Mouse (Mus musculus): Measurements from ENCODE around the gene Ctla4.

Ctla4 gene

DNA sequence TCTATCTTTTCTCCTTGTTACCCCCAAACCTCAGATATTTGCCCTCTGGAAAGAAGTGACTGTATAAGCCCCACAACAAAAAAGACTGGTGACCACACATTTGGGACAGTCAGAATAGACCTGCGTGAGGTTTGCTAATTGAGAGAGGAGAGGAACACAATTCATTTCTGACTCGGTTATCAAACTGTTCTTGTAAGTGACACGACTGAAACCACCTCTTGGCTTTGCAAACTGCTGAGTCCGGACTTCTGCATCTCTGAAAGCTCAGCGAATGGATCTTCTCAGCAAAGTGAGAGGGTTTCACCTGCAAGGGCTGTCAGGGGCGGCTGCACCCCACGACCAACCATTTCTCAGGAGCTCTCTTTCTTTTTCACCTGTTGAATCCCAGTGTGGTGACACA lies 43.6 kb downstream of the Ctla4 start:
- DNase-seq = no peak

DNA sequence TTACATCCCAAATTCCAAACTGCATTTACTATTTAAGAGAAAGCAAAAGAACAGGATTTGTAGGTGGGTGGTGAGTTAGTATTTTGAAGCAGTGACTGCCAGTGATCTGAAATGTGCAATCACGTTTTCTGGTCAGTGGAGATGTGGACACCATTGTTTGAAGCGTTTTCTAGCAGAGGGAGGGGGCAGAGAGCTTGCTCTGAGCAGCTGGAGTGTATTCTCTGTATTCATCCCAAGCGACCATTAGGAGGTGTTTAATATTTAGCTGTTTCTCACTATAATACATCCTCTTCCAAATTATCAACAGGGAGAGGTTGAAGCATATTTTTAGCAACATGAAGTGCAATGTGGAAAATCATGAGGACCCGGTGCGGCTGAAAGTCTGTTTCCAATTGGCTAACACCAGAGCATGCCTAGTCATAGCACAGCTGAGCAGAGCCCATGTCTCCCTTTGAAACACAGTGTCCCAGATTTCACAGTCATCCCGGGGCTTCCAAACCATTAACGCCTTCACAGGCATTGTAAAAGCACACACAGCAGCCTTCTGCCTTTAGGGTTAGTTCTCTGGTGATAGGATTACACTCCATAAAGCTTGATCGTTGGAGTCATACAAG lies 49.3 kb downstream of the Ctla4 start:
- DNase-seq = no peak

DNA sequence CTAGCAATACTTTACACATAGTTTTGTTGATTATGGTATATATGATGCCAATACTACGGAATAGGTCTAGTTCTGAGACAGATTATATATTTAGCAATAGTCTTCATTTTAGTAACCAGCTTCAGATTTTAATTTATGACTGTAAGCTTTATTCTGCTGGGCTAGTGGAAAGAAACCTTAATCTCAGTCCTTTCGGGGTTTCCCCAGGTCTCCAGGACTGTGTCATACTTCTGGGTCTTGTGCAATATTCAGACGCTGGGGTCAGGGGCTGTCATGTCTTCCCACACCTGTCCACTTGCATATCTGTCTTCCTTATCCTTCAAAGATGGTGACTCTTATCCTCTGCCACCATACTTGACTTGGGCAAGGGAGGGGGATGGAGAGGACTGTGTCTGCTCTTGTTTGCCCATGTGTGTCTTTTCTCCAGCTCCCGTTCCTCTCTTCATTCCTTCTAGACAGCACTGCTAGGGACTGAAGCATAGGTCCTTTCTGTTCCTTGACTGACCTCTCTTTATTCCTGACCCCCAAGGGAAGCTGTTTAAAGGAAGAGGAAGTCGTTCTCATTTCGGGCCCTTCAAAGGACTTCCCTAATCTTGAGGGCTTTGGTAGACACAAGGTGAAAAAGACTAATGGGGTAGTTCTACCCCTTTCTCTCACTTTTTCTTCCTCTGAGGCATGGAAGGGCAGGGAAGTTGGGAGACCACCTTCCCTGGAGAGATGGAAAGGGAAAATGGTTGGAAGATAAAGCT lies 50.3 kb downstream of the Ctla4 start:
- DNase-seq = no peak

DNA sequence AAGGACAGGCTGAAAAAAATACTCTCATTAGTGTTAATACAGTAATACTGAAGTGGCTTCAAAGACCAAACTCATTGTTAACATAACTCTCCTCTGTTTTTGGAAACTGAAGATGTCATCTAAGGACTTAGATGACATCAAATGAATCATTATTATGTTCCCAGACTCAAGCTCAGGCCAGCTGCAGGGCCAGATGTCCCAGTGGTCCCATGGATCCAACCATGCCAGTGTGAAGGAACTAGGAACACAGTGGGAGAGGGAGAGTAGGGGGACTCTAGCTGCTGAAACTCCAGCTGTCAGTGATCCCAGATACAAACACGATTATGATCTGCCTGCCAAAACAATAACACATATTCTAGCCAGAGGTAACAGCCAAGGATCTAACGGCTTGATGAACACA lies 51.5 kb downstream of the Ctla4 start:
- no peak for DNase-seq

DNA sequence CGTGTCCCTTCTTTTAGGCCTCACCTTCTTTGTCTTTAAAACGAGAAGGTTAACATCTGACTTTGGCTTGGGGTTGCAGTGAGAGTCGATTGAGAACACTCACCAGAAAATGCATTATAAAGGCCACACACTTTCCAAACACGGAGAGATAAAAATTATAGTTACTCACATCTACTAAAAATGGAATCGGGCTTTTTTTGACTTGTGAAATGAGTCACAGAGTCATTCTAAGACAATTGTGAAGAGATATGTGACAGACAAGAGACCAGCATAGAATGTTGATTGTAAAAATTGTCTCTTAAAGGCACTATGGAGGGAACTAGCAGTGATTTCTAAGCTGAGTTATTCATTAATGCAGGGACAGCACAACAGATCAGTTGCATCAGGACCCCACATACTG lies 52.2 kb downstream of the Ctla4 start:
- no peak for DNase-seq

DNA sequence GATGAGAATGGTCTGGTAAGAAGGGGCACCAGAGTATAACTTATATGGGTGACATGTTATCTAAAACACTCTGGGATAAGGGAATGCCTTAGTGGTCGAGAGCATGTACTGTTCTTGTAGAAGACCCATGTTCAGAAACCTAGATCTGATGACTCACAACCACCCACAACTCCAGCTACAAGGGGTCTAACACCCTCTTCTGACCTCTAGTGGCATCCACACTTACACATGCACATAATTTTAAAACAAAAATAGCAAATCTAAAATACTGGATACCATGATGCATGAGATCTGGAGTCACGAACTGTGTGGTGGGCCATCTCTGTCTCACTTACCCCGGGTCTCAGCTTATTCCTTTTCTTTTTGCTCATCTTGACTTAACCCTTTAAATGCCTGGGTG lies 53.2 kb downstream of the Ctla4 start:
- DNase-seq = no peak

DNA sequence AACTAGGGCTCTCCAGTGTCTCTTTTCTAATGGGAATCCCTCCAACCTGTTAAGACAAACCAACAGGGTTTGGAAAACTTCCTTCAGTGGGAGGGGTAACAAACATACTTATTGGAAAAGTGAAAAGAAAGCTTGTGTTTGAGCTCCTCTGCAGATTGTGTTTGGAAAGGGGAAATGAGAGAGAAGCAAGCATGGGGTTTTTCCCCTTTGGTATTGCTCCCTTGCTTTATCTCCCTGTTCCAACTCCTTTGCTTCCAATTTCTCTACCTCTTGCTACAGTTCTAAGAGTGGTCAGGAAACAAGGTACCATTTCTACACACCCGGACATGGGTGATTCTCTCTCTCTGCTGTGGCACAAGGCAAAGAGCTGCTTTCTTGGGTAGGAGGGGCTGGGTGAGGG lies 53.8 kb downstream of the Ctla4 start:
- no peak for DNase-seq

DNA sequence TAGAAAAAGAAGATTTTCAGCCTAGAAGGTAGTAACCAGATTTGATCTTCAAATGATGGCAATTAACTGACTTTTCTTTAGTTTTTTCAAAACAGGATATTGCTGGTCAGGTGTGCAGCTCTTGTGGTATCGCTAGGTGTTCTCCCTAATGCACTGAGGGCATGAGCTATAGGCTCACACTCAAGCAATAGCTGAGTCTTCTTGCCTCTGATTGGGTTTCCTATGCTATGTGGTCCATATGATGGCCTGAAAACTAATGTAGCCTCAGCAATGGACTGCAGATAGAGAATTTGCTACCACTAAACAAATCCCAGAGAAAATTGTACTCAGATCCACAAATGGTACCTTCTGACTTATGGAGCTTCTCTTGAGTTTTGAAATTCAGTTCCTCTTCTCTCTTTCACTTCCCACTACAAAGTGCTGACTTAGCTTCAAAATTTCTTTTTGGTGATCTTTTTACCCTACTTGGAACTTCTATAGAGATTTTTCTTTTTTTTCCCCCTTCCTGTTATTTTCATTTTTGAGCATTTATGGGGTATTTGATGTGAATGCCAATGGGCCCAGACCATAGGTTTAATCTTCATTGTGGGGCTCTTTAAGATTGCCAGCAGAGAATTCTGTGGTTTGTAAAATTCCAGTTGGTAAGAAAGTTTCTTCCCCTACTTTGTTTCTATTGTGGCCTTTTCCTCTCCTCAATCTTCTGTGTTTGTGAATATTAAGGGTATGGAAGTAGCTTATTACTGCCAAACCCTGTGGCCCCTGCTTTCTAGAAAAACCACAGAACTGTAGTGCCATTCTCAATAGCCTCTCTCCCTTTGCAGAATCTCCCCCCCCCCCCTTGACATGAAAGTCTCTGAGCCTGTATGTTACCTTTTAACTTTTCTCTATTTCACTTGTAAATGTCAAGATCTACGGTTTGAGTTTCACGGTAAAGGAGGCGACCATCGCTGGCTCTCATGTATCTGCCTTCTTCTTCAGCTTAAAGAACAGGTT lies 54.6 kb downstream of the Ctla4 start:
- no peak for DNase-seq

DNA sequence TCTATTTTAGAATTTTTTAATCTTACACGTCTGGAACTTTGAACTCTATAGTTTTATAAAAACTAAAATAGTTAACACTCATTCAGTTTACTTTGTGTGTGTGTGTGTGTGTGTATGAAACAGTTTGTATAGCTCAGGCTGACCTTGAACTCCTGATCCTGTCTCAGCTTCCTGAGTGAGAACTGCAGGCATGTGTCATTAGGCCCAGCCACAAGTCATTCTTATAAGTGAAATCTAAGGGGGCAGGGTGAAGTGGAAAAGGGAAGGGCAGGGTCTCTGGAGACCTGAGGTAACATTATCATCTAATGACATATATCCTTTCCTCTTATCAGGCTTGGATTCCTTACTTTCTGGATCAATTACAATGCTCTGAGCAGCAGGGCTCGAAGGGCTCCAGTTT lies 56.1 kb downstream of the Ctla4 start:
- DNase-seq = no peak

DNA sequence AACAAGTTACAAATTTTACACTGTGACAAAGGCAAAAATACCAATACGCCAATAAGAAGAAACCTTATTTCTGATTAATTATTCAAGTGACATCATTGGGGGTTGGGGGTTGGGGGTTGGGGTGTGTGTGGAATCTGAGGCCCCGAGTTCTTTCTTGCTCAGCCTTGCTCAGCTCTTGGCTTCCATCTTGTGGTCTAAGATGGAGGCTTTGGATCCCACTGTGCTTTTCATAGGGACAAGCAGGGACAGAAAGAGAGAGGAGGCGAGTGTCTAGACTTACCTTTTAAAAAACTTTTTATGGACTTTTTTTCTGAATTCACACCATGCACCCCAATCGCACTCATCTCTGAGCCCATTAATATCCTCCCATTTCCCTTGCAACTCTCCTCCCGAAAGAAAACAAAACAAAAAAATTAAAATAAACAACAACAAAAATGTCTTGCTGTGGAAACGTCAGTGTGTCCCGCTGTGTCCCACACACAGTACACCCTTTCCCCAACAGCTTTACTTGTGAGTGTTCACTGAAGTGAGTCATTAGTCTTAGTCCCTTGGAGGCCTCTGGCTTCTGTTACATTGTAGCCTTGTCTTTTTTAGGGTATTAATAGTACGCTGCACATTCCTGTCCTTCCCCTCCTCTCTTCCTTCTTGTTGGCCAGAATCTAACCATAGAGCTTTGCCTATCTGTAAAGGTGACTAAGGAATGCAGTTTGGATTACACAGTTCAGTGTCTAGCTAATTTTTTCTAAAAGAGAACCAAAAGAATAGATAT lies 59.0 kb downstream of the Ctla4 start:
- DNase-seq = no peak

DNA sequence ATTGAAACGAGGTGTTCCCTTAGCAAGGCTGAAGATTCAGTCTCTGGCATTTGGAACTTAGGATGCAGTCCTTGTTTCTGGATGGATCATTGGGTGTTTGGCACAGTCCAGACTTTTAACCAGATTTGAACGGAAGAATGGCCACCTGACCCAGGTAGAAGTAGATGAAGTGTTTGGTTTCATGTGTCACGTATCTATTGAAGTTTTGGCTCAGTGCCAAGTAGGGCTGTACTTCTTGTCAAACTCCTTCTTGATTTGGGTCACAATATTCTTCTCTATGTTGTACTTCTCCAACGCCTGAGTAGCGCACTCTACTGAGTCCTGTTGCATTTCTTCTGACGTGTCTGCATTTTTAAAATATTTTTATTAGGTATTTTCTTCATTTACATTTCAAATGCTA lies 61.3 kb downstream of the Ctla4 start:
- no peak for DNase-seq

DNA sequence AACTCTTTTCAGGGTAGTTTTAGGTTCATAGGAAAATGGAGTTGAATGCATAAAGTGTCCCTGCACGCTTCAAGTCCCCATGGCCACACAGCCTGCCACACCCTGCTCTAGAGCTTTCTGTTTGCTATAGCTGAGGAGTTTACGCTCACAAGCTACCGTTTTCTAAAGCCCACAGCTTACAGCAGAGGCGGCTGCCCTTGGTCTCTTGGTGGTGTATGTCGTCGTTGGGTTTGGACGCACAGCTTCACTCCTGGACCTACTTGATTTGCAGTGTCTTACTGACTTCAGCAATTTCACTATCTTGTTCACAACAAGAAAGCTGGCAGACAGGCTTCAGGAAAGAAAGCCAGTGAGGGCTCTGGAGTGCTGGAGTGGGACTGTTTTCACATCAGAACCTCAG lies 66.2 kb downstream of the Ctla4 start:
- DNase-seq = no peak

DNA sequence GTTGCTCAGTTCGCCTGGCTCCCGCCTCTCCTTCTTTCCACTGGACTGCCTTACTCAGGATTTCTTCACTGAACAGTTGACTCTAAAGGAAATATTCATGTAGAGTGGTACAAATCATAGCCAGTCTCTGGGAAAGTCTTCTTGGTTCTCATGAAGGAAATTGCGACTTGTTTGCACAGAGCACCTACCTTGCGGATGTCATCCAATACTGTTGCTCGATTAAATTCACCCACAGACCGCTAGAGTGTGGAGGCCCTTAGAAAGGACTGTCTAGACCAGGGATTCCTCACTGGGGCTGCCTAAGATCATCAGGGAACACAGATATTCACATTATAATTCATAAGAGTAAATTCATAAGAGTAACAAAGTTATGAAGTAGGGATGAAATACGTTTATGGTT lies 66.9 kb downstream of the Ctla4 start:
- DNase-seq = no peak

DNA sequence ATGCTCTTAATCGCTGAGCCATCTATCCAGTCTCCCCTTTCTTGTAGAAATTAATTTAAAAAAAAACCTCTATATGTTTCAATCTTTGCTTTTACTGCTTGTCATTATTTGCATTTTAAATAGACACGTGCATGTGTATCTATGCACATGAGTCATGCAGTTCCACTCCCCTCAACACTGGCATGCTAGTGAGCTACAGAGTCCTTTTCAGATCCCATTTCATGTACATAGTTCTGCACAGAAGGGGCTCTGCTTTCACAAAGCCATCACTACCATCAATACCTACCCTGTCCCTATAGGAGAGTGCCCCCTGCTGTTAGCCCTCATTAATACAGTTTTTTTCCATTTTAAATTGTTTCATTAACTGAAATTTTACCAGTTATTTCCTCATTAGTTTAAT lies 68.0 kb downstream of the Ctla4 start:
- peak; percentile 58 for DNase-seq

DNA sequence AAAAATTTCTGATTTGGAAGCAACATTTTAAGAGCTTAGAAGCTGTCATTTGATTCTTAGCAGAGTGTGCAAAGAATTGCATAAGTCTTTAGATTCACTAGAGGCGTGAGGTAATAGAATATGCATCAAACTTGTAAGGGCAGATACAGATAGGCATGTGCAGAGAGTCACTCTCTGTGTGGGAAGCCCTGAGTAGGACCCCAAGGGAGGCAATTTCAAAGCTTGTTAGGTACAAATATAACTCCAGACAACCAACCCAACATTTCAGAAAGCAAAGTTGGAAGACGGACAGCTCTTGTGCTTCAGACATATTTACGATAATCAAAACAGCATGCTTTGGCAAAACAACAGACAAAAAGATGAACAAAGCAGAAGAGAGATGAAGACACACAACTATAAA lies 68.4 kb downstream of the Ctla4 start:
- no peak for DNase-seq

DNA sequence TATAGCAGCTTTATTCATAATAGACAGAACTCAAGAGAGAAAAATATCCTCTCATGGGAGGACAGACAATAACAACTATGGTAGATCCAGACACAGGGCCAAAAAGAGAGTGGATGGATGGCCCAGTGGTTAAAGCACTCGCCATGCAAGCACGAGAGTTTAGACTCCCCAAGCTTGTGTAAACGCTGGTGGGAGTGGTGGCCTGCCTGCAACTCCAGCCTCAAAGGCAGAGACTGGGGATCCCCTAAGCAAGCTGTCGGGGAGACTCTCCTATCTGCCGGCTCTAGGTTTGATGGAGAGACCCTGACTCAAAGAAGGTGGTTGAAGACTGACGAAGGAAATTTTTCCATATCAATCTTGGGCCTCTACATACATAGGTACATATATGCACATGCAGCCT lies 69.4 kb downstream of the Ctla4 start:
- DNase-seq = no peak

DNA sequence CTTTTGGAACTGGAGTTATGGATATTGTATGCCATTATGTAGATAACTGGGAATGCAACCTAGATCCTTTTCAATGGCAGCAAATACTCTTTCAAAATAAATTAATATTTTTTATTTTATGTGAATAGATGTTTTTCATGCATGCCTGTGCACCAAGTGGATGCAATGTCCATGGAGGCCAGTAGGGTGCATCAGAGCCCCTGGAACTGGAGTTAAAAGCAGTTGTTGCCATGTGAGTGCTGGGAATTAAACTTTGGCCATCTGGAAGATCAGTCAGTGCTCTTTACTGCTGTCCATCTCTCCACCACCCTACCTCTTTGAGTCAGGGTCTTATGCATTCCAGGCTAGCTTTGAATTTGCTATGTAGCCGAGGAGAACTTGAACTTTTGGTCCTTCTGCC lies 71.5 kb downstream of the Ctla4 start:
- DNase-seq = peak; percentile 44

DNA sequence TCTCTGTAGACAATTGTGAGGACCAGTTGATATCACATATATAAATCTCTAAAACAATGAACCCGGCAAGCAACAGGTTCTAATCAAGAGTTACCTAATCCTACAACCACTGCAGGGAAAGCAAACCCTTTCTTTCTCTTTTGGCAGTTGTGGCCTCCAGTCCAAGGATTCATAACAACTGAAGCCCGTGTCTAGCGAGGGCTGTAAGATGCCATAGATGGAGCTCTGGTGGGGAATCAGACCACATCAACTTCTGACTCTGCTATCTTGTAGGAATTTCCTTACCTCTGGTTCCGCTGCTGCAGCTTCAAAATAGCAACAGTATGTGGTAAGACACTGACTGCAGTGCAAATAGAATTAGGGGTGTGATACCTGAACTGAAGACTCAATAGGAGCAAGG lies 72.4 kb downstream of the Ctla4 start:
- no peak for DNase-seq

DNA sequence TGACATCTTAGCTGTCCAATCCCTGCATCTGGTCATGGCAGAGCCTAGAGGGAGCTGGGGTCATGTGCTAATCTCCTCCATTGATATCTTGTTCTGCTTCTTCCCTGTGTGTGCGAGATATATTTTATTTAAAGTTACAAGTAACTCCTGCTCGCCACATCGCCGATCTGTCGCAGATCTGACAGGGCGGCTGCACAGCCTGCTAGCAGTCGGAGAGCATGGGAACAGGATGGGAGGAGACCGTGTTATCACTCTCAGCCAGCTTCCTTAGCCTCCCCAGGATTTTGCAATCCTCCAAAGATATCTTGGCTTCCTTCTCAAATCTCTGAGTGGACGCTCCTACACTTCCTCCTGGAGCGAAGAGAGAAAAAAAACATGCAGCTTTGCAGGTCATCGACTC lies 73.7 kb downstream of the Ctla4 start:
- DNase-seq = peak; percentile 9

DNA sequence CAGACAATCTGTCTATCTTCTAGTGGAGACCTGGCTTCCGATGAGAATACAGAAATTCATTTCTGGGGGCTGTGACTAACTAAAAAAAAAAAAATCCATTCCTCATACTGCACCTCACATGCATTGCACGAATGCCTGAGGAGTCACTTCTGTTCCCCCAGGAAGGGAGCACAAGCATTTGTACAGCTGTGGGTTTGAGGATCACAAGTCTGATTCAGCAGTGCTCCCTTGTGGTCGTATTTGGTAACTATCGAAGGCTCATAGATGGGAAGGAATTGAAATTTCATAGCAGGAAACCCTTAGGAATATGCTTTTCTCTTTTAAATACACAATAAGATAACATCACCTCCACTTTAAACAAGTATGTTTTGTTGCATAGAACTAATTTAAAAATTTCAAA lies 74.3 kb downstream of the Ctla4 start:
- peak; percentile 72 for DNase-seq

DNA sequence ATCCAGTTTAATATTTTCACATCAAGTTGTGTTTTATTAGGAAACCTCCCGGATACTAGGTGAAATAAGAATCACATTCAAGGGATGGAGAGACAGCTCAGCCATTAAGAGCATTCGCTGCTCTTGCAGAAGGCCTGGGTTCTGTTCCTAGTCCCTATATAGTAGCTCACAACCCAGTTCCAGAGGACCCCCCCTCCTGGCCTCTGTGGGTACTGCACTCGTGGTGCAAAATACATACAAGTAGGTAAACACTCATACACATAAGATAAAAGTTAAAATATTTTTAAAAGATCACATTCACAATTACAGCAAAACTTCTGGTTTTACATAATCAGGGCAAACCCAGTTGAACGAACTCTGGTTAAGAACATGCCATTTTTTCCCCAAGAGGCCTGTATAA lies 75.3 kb downstream of the Ctla4 start:
- peak; percentile 11 for DNase-seq

Data from thymus, postnatal 14 days (tissue).